Mouse (Mus musculus) stomach, postnatal 0 days (tissue): ENCODE measurements around the gene Gm20532.

ENCODE experiments used
- CTCF ChIP-seq: IDR thresholded peaks from 2 replicates; pipeline ENCODE4 v1.5.1; 2016; ENCODE audit warnings: antibody characterized with exemption, low read depth, mild to moderate bottlenecking, moderate library complexity
- EP300 ChIP-seq: optimal IDR thresholded peaks from 2 replicates; pipeline ENCODE3; 2016; ENCODE audit warnings: antibody characterized with exemption

GRCm38 (mm10) chr2:26603159-26603558 is 16.7 kb downstream of the Gm20532 start:
- TF ChIP-seq CTCF (no peak), EP300 (no peak)
